In the genomic region with DNA sequence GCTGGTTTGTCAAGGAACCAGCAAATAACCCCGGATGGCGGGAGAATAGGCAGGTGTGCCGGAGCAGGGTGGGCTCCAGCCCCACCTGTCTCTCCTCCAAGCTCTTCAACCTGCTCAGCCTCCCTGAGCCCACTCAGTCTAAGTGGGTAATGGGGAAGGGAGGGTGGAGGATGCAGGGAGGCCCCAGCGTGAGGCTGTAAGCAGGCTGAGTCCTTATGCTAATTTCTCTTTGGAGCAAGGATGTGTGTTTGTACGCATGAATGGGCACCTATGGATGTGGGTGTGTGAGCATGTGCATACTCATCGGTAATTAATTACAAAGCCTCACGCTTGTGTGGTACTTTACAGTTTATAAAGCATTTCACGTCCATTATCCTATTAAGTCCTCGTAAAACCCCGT, we compare ENCODE assay signal across 17 mouse cellular contexts.
DNase-seq lines count a peak whose midpoint lies in the region; ATAC-seq lines count a peak whose summit lies in the region.
"Had no signal": no experiment of that assay in that cellular context is flagged by ENCODE, and none has a peak within 500 bp of the region (broad histone marks: within the 10 kb centered on the region; RNA-seq: fewer than 3 reads in every experiment).

No protein-coding gene starts in this region.

- no peak overlapping the region for H3K4me2 ChIP-seq in hindbrain, embryonic 11.5 days (replicated peaks; ENCODE audit: low read depth, low read length)
- H3K4me2 ChIP-seq in forebrain, embryonic 16.5 days (ENCODE audit: low read length), result 0 out of 2 replicates have a peak overlapping the region, but pooled peaks have one; percentile 10
- H3K4me2 ChIP-seq in midbrain, embryonic 12.5 days (replicated peaks), result no peak overlapping the region
- H3K4me2 ChIP-seq: heart, embryonic 11.5 days; limb, embryonic 15.5 days; stomach, embryonic 15.5 days had no signal

- H3K27ac ChIP-seq in hindbrain, embryonic 11.5 days (ENCODE audit: low read depth, low read length), result no peak overlapping the region
- no peak overlapping the region for H3K27ac ChIP-seq in hindbrain, embryonic 10.5 days
- no peak overlapping the region for H3K27ac ChIP-seq in forebrain, embryonic 16.5 days (ENCODE audit: low read length)
- H3K27ac ChIP-seq in midbrain, embryonic 12.5 days (replicated peaks), result no peak overlapping the region
- H3K27ac ChIP-seq: limb, embryonic 15.5 days; stomach, embryonic 15.5 days had no signal

- H3K9me3 ChIP-seq in hindbrain, embryonic 11.5 days (ENCODE audit: control insufficient read depth, low read length), result no peaks in the 10 kb centered on the region
- no peaks in the 10 kb centered on the region for H3K9me3 ChIP-seq in hindbrain, embryonic 10.5 days
- no peaks in the 10 kb centered on the region for H3K9me3 ChIP-seq in forebrain, embryonic 16.5 days (ENCODE audit: control insufficient read depth, low read length)
- H3K9me3 ChIP-seq in midbrain, embryonic 12.5 days, result no peaks in the 10 kb centered on the region
- H3K9me3 ChIP-seq: limb, embryonic 15.5 days; stomach, embryonic 15.5 days had no signal

- H3K4me3 ChIP-seq in hindbrain, embryonic 11.5 days (ENCODE audit: low read depth, low read length), result no peak overlapping the region
- H3K4me3 ChIP-seq in hindbrain, embryonic 10.5 days, result no peak overlapping the region
- no peak overlapping the region for H3K4me3 ChIP-seq in forebrain, embryonic 16.5 days (replicated peaks; ENCODE audit: low read length)
- no peak overlapping the region for H3K4me3 ChIP-seq in midbrain, embryonic 12.5 days
- H3K4me3 ChIP-seq: limb, embryonic 15.5 days; stomach, embryonic 15.5 days had no signal

- ATAC-seq in hindbrain, embryonic 11.5 days (ENCODE audit: low FRiP score), result peak; percentile 80
- peak; percentile 69 for ATAC-seq in forebrain, embryonic 16.5 days
- ATAC-seq in midbrain, embryonic 12.5 days (ENCODE audit: low FRiP score, low read depth), result 0 out of 2 replicates have a peak, but pooled peaks have one; percentile 51
- ATAC-seq: liver, postnatal 0 days; Patski had no signal

- peaks cover 6% of the 10 kb centered on the region; the same call in 1 of the 2 replicates for H3K4me1 ChIP-seq in hindbrain, embryonic 11.5 days (replicated peaks; ENCODE audit: control insufficient read depth, insufficient read depth, low read length)
- peaks cover 46% of the 10 kb centered on the region for H3K4me1 ChIP-seq in hindbrain, embryonic 10.5 days (replicated peaks)
- peaks cover 29% of the 10 kb centered on the region for H3K4me1 ChIP-seq in forebrain, embryonic 16.5 days (replicated peaks; ENCODE audit: control insufficient read depth, insufficient read depth, low read length)
- H3K4me1 ChIP-seq in midbrain, embryonic 12.5 days, result peaks cover 41% of the 10 kb centered on the region
- H3K4me1 ChIP-seq: limb, embryonic 15.5 days; stomach, embryonic 15.5 days had no signal

- 47% methylated on average over 10 of the region's 10 CpGs for WGBS in hindbrain, embryonic 11.5 days
- WGBS in hindbrain, embryonic 10.5 days, result 44% methylated on average over 10 of the region's 10 CpGs
- WGBS in forebrain, embryonic 16.5 days, result 12% methylated on average over 10 of the region's 10 CpGs
- 36% methylated on average over 10 of the region's 10 CpGs for WGBS in midbrain, embryonic 12.5 days

- no peaks in the 10 kb centered on the region for H3K36me3 ChIP-seq in hindbrain, embryonic 11.5 days (ENCODE audit: control insufficient read depth, insufficient read depth, low read length)
- no peaks in the 10 kb centered on the region for H3K36me3 ChIP-seq in hindbrain, embryonic 10.5 days
- H3K36me3 ChIP-seq in forebrain, embryonic 16.5 days (ENCODE audit: control insufficient read depth, insufficient read depth), result no peaks in the 10 kb centered on the region
- no peaks in the 10 kb centered on the region for H3K36me3 ChIP-seq in midbrain, embryonic 12.5 days
- H3K36me3 ChIP-seq: limb, embryonic 15.5 days; stomach, embryonic 15.5 days had no signal

- H3K9ac ChIP-seq in hindbrain, embryonic 11.5 days (ENCODE audit: low read depth, low read length), result no peak overlapping the region
- no peak overlapping the region for H3K9ac ChIP-seq in forebrain, embryonic 16.5 days (replicated peaks; ENCODE audit: low read depth, low read length)
- H3K9ac ChIP-seq in midbrain, embryonic 12.5 days (replicated peaks), result no peak overlapping the region
- H3K9ac ChIP-seq: limb, embryonic 15.5 days; liver, postnatal 0 days; stomach, embryonic 15.5 days had no signal

- peaks cover 35% of the 10 kb centered on the region for H3K27me3 ChIP-seq in hindbrain, embryonic 11.5 days (ENCODE audit: control insufficient read depth, insufficient read depth, low read length)
- H3K27me3 ChIP-seq in hindbrain, embryonic 10.5 days (ENCODE audit: insufficient read depth, poor library complexity, severe bottlenecking), result peaks cover 99% of the 10 kb centered on the region
- peaks cover 35% of the 10 kb centered on the region for H3K27me3 ChIP-seq in forebrain, embryonic 16.5 days (replicated peaks; ENCODE audit: control insufficient read depth, insufficient read depth, low read length)
- peaks cover 85% of the 10 kb centered on the region for H3K27me3 ChIP-seq in midbrain, embryonic 12.5 days
- H3K27me3 ChIP-seq: limb, embryonic 15.5 days; stomach, embryonic 15.5 days had no signal

- DNase-seq in hindbrain, embryonic 11.5 days (ENCODE audit: low spot score), result peak; percentile 51
- no peak for DNase-seq in hindbrain, embryonic 10.5 days (ENCODE audit: low spot score)
- DNase-seq in retina, embryonic 14.5 days (ENCODE audit: low spot score), result peak; percentile 52
- DNase-seq in cerebellum, postnatal 10 days, result no peak
- no peak for DNase-seq in gastrocnemius, postnatal 10 days
- no peak for DNase-seq in frontal cortex, postnatal 36 days (ENCODE audit: low spot score in 2 of 2)
- DNase-seq: kidney, adult 18-20 months; kidney, postnatal 36 days; liver, postnatal 0 days; lung, postnatal 4 days; thymus, postnatal 36 days had no signal

Comparison
In these comparisons a context has a peak if more than half of its experiments do, and no peak if none do; other contexts are left out.
1. DNase-seq: peak in hindbrain, embryonic 11.5 days (single experiment) and retina, embryonic 14.5 days (single experiment); none in hindbrain, embryonic 10.5 days (single experiment), cerebellum, postnatal 10 days (0 of 2), gastrocnemius, postnatal 10 days (single experiment) and frontal cortex, postnatal 36 days (0 of 2).
2. Peak in every context shown above with its lines, with median percentiles within 50 percentile points of each other: ATAC-seq.